Mouse (Mus musculus) adipocyte (in vitro differentiated cells): ENCODE data around the gene Atrnl1.
"Not testable (repeated sequence)": the region's sequence is repeated elsewhere in the genome, so short reads cannot be mapped to it uniquely, and the experiment has no call there.

ENCODE experiments used
- DNase-seq: peaks from one replicate; pipeline ENCODE4 v3.0.0-alpha.2; 2016; ENCODE audit warnings: low spot score

Atrnl1 gene

GRCm38 (mm10) chr19:58023216-58023825, 412.5 kb downstream of the Atrnl1 start:
- no peak for DNase-seq

- no peak for DNase-seq
These were observed 414.2 kb downstream of the Atrnl1 start for GRCm38 (mm10) chr19:58025053-58025452.

- no peak for DNase-seq
These were observed 418.8 kb downstream of the Atrnl1 start for GRCm38 (mm10) chr19:58029661-58030060.

GRCm38 (mm10) chr19:58033241-58033640, 422.4 kb downstream of the Atrnl1 start:
- DNase-seq: no peak

GRCm38 (mm10) chr19:58036166-58036565, 425.3 kb downstream of the Atrnl1 start:
- DNase-seq: no peak

- DNase-seq: no peak
These were observed 432.3 kb downstream of the Atrnl1 start for GRCm38 (mm10) chr19:58043120-58043519.

- no peak for DNase-seq
These were observed 432.7 kb downstream of the Atrnl1 start for GRCm38 (mm10) chr19:58043550-58043949.

GRCm38 (mm10) chr19:58044816-58045215, 434.0 kb downstream of the Atrnl1 start:
- no peak for DNase-seq

GRCm38 (mm10) chr19:58046656-58047055, 435.8 kb downstream of the Atrnl1 start:
- no peak for DNase-seq

- not testable (repeated sequence) for DNase-seq
These were observed 439.6 kb downstream of the Atrnl1 start for GRCm38 (mm10) chr19:58050410-58050809.

- DNase-seq: no peak
These were observed 440.2 kb downstream of the Atrnl1 start for GRCm38 (mm10) chr19:58050986-58051385.

- DNase-seq: no peak
These were observed 441.1 kb downstream of the Atrnl1 start for GRCm38 (mm10) chr19:58051905-58052304.

GRCm38 (mm10) chr19:58052444-58053135, 441.8 kb downstream of the Atrnl1 start:
- no peak for DNase-seq

GRCm38 (mm10) chr19:58059719-58060118, 448.9 kb downstream of the Atrnl1 start:
- no peak for DNase-seq

GRCm38 (mm10) chr19:58060199-58060853, 449.5 kb downstream of the Atrnl1 start:
- no peak for DNase-seq

GRCm38 (mm10) chr19:58060854-58061358, 450.1 kb downstream of the Atrnl1 start:
- no peak for DNase-seq

GRCm38 (mm10) chr19:58061933-58062332, 451.1 kb downstream of the Atrnl1 start:
- no peak for DNase-seq

- DNase-seq: no peak
These were observed 452.7 kb downstream of the Atrnl1 start for GRCm38 (mm10) chr19:58063541-58063940.

- no peak for DNase-seq
These were observed 453.5 kb downstream of the Atrnl1 start for GRCm38 (mm10) chr19:58064116-58065000.

- DNase-seq: no peak
These were observed 454.1 kb downstream of the Atrnl1 start for GRCm38 (mm10) chr19:58065001-58065314.

- DNase-seq: no peak
These were observed 454.7 kb downstream of the Atrnl1 start for GRCm38 (mm10) chr19:58065514-58065913.

GRCm38 (mm10) chr19:58068114-58068513, 457.3 kb downstream of the Atrnl1 start:
- no peak for DNase-seq
